ENCODE assay signal across 9 mouse cellular contexts in genomic region chr2:11331528-11332446, GRCm38 (mm10).
A peak's percentile ranks its signal among the peaks of the same experiment; 100 is the strongest.
DNase-seq lines count a peak whose midpoint lies in the region; ATAC-seq and TF ChIP-seq lines count a peak whose summit lies in the region.
"Had no signal": no experiment of that assay in that cellular context is flagged by ENCODE, and none has a peak within 500 bp of the region (broad histone marks: within the 10 kb centered on the region; RNA-seq: fewer than 3 reads in every experiment).

No protein-coding gene starts in this region.

- peak; percentile 47 for DNase-seq in adrenal gland, postnatal 25 days
- peak; percentile 88 for DNase-seq in heart, embryonic 10.5 days (ENCODE audit: low spot score)
- peak; percentile 98 for DNase-seq in liver, adult 2 months (ENCODE audit: extremely low read depth, low read depth, low spot score)

- no peak overlapping the region for H3K4me2 ChIP-seq in embryonic facial prominence, embryonic 13.5 days
- H3K4me2 ChIP-seq in kidney, embryonic 16.5 days (replicated peaks; ENCODE audit: low read depth, low read length) = no peak overlapping the region
- no peak overlapping the region for H3K4me2 ChIP-seq in stomach, embryonic 14.5 days (replicated peaks; ENCODE audit: low read depth, low read length)

- 0 out of 2 replicates have a peak, but pooled peaks cover 3% of the 10 kb centered on the region for H3K4me1 ChIP-seq in embryonic facial prominence, embryonic 13.5 days
- peaks cover 26% of the 10 kb centered on the region for H3K4me1 ChIP-seq in heart, embryonic 10.5 days
- H3K4me1 ChIP-seq in kidney, embryonic 16.5 days (ENCODE audit: insufficient read depth, low read length) = 0 out of 2 replicates have a peak, but pooled peaks cover 3% of the 10 kb centered on the region
- H3K4me1 ChIP-seq in liver, adult 2 months (ENCODE audit: control insufficient read depth, insufficient read depth, low read length) = peaks cover 6% of the 10 kb centered on the region
- no peaks in the 10 kb centered on the region for H3K4me1 ChIP-seq in stomach, embryonic 14.5 days (ENCODE audit: control insufficient read depth, insufficient read depth, low read length)

- no peaks in the 10 kb centered on the region for H3K36me3 ChIP-seq in C2C12 (ENCODE audit: control insufficient read depth, insufficient read depth)
- H3K36me3 ChIP-seq in embryonic facial prominence, embryonic 13.5 days = no peaks in the 10 kb centered on the region
- no peaks in the 10 kb centered on the region for H3K36me3 ChIP-seq in heart, embryonic 10.5 days
- H3K36me3 ChIP-seq in kidney, embryonic 16.5 days (ENCODE audit: insufficient read depth, low read length) = no peaks in the 10 kb centered on the region
- H3K36me3 ChIP-seq in liver, adult 2 months (ENCODE audit: control insufficient read depth, insufficient read depth, low read length) = no peaks in the 10 kb centered on the region
- H3K36me3 ChIP-seq in stomach, embryonic 14.5 days (ENCODE audit: control insufficient read depth, insufficient read depth, low read length) = no peaks in the 10 kb centered on the region

- peak; percentile 90 for TF ChIP-seq CTCF in C2C12 (IDR thresholded peaks at IDR 0.05; ENCODE audit: control insufficient read depth, insufficient read depth, insufficient read length)
- TF ChIP-seq CTCF in liver, adult 2 months (IDR thresholded peaks at IDR 0.05; ENCODE audit: low read depth, low read length) = peak; percentile 76

- H3ac ChIP-seq in C2C12 (ENCODE audit: control insufficient read depth, insufficient read length, low read depth) = no peak overlapping the region

- no peaks in the 10 kb centered on the region for H3K79me2 ChIP-seq in C2C12 (ENCODE audit: control insufficient read depth, insufficient read depth)
- H3K79me2 ChIP-seq in liver, adult 2 months (ENCODE audit: control insufficient read depth, insufficient read depth, low read length) = no peaks in the 10 kb centered on the region

- TF ChIP-seq POLR2A in liver, adult 2 months (IDR thresholded peaks at IDR 0.05; ENCODE audit: extremely low read depth, insufficient read depth, low read length) = no peak

- WGBS in embryonic facial prominence, embryonic 13.5 days = 31% methylated on average over 11 of the region's 11 CpGs
- 26% methylated on average over 11 of the region's 11 CpGs for WGBS in heart, embryonic 10.5 days
- 26% methylated on average over 11 of the region's 11 CpGs for WGBS in kidney, embryonic 16.5 days
- 7% methylated on average over 11 of the region's 11 CpGs for WGBS in liver, adult 2 months
- 22% methylated on average over 11 of the region's 11 CpGs for whole genome bisulfite sequencing in stomach, embryonic 14.5 days

- no peak overlapping the region for H3K27ac ChIP-seq in embryonic facial prominence, embryonic 13.5 days
- no peak overlapping the region for H3K27ac ChIP-seq in heart, embryonic 10.5 days
- H3K27ac ChIP-seq in kidney, embryonic 16.5 days (ENCODE audit: low read length) = no peak overlapping the region
- peak overlapping the region; percentile 79 for H3K27ac ChIP-seq in liver, adult 2 months (replicated peaks; ENCODE audit: insufficient read depth, low read depth, low read length)
- H3K27ac ChIP-seq in stomach, embryonic 14.5 days (ENCODE audit: low read length) = no peak overlapping the region

- no peaks in the 10 kb centered on the region for H3K79me3 ChIP-seq in C2C12 (ENCODE audit: low read depth)

- ATAC-seq in embryonic facial prominence, embryonic 13.5 days (ENCODE audit: insufficient number of reproducible peaks, insufficient read depth, low FRiP score, low TSS enrichment, low read depth) = peak; percentile 72
- ATAC-seq in kidney, embryonic 16.5 days (ENCODE audit: low FRiP score, low TSS enrichment) = peak; percentile 82
- ATAC-seq in monocyte, adult 5-6 weeks (replicated peaks; ENCODE audit: insufficient number of reproducible peaks, low FRiP score, low TSS enrichment, poor library complexity, severe bottlenecking) = peak; percentile 67
- ATAC-seq in stomach, embryonic 14.5 days (ENCODE audit: insufficient number of reproducible peaks, insufficient read depth, low FRiP score, low read depth) = peak; percentile 71

- H3K27me3 ChIP-seq in C2C12 (ENCODE audit: control insufficient read depth, insufficient read depth, insufficient read length) = peaks cover 12% of the 10 kb centered on the region
- peaks cover 6% of the 10 kb centered on the region; the same call in 1 of the 2 replicates for H3K27me3 ChIP-seq in embryonic facial prominence, embryonic 13.5 days
- peaks cover 3% of the 10 kb centered on the region; the same call in 1 of the 2 replicates for H3K27me3 ChIP-seq in heart, embryonic 10.5 days (ENCODE audit: insufficient read depth, poor library complexity, severe bottlenecking)
- no peaks in the 10 kb centered on the region for H3K27me3 ChIP-seq in kidney, embryonic 16.5 days (ENCODE audit: insufficient read depth, low read length)
- H3K27me3 ChIP-seq in liver, adult 2 months (ENCODE audit: control insufficient read depth, insufficient read depth, low read length) = no peaks in the 10 kb centered on the region
- H3K27me3 ChIP-seq in stomach, embryonic 14.5 days (ENCODE audit: control insufficient read depth, insufficient read depth, low read length) = no peaks in the 10 kb centered on the region

- H3K4me3 ChIP-seq in C2C12 (ENCODE audit: insufficient read depth, poor library complexity, severe bottlenecking) = no peak overlapping the region
- H3K4me3 ChIP-seq in embryonic facial prominence, embryonic 13.5 days = no peak overlapping the region
- H3K4me3 ChIP-seq in heart, embryonic 10.5 days = no peak overlapping the region
- no peak overlapping the region for H3K4me3 ChIP-seq in kidney, embryonic 16.5 days (ENCODE audit: low read length)
- no peak overlapping the region for H3K4me3 ChIP-seq in liver, adult 2 months (ENCODE audit: insufficient read depth, low read depth, low read length)
- H3K4me3 ChIP-seq in stomach, embryonic 14.5 days (ENCODE audit: low read depth, low read length) = no peak overlapping the region
- H3K4me3 ChIP-seq: erythroblast, embryonic 14.5 days had no signal

- H3K9ac ChIP-seq in embryonic facial prominence, embryonic 13.5 days = no peak overlapping the region
- H3K9ac ChIP-seq in kidney, embryonic 16.5 days (replicated peaks; ENCODE audit: low read length) = no peak overlapping the region
- no peak overlapping the region for H3K9ac ChIP-seq in liver, adult 2 months (ENCODE audit: low read depth, low read length)
- no peak overlapping the region for H3K9ac ChIP-seq in stomach, embryonic 14.5 days (replicated peaks; ENCODE audit: low read depth, low read length)

- no peaks in the 10 kb centered on the region for H3K9me3 ChIP-seq in embryonic facial prominence, embryonic 13.5 days
- H3K9me3 ChIP-seq in heart, embryonic 10.5 days = no peaks in the 10 kb centered on the region
- H3K9me3 ChIP-seq in kidney, embryonic 16.5 days (ENCODE audit: low read length) = no peaks in the 10 kb centered on the region
- no peaks in the 10 kb centered on the region for H3K9me3 ChIP-seq in stomach, embryonic 14.5 days (ENCODE audit: control insufficient read depth, low read depth, low read length)

TF ChIP-seq in C2C12, 6 proteins besides CTCF, POLR2A, EP300 and RAD21:
- no peak for TF ChIP-seq USF1 (IDR thresholded peaks at IDR 0.05; ENCODE audit: low read depth)
- no peak for TF ChIP-seq CEBPB (IDR thresholded peaks at IDR 0.05; ENCODE audit: low read depth)
- no peak for TF ChIP-seq MYOG (IDR thresholded peaks at IDR 0.05; ENCODE audit: control insufficient read depth, extremely low read depth, insufficient read length)

Comparison
In these comparisons a context has a peak if more than half of its experiments do, and no peak if none do; other contexts are left out.
1. DNase-seq: peak in every context shown above with its lines; median percentile 98 in liver, adult 2 months; 88 in heart, embryonic 10.5 days; 47 in adrenal gland, postnatal 25 days.